Mouse (Mus musculus) G1E (cell line): ENCODE data around the gene Vps13c.

Experiments used
- CTCF ChIP-seq: IDR thresholded peaks from 2 replicates; pipeline ENCODE4 v1.5.1; 2012; ENCODE audit warnings: low read depth, low read length, inconsistent platforms, mixed read lengths
- GATA1 ChIP-seq: IDR thresholded peaks from 2 replicates; pipeline ENCODE4 v1.6.1; 2012; ENCODE audit warnings: borderline replicate concordance, low read length, inconsistent platforms, mixed read lengths
- GATA2 ChIP-seq: IDR thresholded peaks from 2 replicates; pipeline ENCODE4 v1.6.1; 2012; ENCODE audit warnings: low read depth, low read length, inconsistent platforms, borderline replicate concordance
- POLR2AphosphoS5 ChIP-seq: IDR thresholded peaks from 2 replicates; pipeline ENCODE4 v1.6.1; 2012; ENCODE audit warnings: low read depth, low read length, inconsistent platforms; ENCODE audit not compliant: insufficient replicate concordance
- TAL1 ChIP-seq: conservative IDR thresholded peaks from 2 replicates; pipeline ENCODE4 v1.6.1; 2012; ENCODE audit warnings: low read depth, low read length, inconsistent platforms, mixed read lengths

- TF ChIP-seq CTCF (no peak), GATA1 (no peak), TAL1 (no peak), GATA2 (no peak), POLR2AphosphoS5 (no peak)
These were observed 4.8 kb downstream of the Vps13c start for GRCm38 (mm10) chr9:67845012-67845411.
